Mouse (Mus musculus): ENCODE results near the gene Ccdc33. TPM values are rescaled to one million over a fixed set of nuclear protein-coding genes. Genes with fewer than 3 reads are reported as not detected.
A peak's percentile ranks its signal among the peaks of the same experiment; 100 is the strongest.

The Ccdc33 gene
- total RNA-seq, 2 experiments from 2014 or later = 0.29 to 0.49 TPM

DNA sequence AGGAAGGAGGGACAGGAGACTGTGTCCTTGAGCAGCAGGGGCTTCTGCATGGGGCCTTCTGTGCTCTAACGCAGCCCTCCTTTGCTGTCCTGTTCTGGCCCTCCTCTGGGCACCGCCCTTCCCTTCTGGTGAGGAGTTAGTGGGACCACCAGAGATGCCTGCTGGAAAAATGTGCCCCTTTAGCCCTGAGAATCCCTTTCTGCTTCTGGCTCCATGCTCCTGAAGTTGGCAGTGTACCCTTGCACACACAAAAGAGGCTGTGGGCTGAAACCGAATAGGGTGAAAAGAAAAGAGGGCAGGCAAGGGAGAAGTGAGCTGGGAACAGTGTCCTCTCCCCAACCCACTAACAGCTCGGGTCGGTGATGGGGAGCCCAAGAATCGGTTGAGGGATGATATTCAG, 69.4 kb downstream of the Ccdc33 start:
- DNase-seq (ENCODE audit: low spot score in 2 of 2) = no peak
- no peak overlapping the region for H3K4me3 ChIP-seq
- peak overlapping the region; percentile 14; the same call in 1 of the 2 replicates for H3K27ac ChIP-seq
- TF ChIP-seq CTCF (conservative IDR thresholded peaks at IDR 0.05) = peak; percentile 71

DNA sequence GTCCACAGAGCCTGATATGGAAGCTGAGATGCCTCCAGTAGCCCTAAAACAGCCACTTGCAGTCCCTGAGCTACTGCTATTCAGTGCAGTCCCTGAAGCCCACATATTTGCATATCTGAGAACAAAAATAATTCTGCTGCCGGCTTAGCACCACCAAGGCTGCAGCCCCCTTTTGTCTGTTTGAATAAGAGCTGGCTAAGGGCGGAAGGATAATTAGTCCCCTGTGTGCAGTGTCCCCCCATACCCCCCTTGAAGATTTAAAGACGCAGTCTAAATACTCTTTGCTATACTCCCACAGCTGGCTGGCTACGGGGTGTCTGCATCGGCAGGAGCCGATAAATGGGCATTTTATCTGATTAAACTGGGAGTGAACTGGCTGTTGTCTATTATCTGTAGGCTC, 70.0 kb downstream of the Ccdc33 start:
- no peak for TF ChIP-seq CTCF (conservative IDR thresholded peaks at IDR 0.05)
- Histone ChIP-seq H3K4me3 (no peak overlapping the region), H3K27ac (peak overlapping the region; percentile 18; the same call in 1 of the 2 replicates)
- DNase-seq (ENCODE audit: low spot score in 2 of 2) = no peak

- Histone ChIP-seq H3K4me3 (no peak overlapping the region), H3K27ac (no peak overlapping the region)
- no peak for TF ChIP-seq CTCF (conservative IDR thresholded peaks at IDR 0.05)
- DNase-seq (ENCODE audit: low spot score in 2 of 2) = no peak
These were observed 71.6 kb downstream of the Ccdc33 start for GRCm38 (mm10) chr9:58047061-58047460.

- Histone ChIP-seq H3K4me3 (no peak overlapping the region), H3K27ac (no peak overlapping the region)
- no peak for TF ChIP-seq CTCF (conservative IDR thresholded peaks at IDR 0.05)
- no peak for DNase-seq (ENCODE audit: low spot score in 2 of 2)
These were observed 73.0 kb downstream of the Ccdc33 start for GRCm38 (mm10) chr9:58045646-58046045.

- Histone ChIP-seq H3K4me3 (no peak overlapping the region), H3K27ac (no peak overlapping the region)
- peak in 1 of 2 experiments; percentile 46 for DNase-seq (ENCODE audit: low spot score in 2 of 2)
- no peak for TF ChIP-seq CTCF (conservative IDR thresholded peaks at IDR 0.05)
These were observed 73.8 kb downstream of the Ccdc33 start for GRCm38 (mm10) chr9:58044828-58045227.

DNA sequence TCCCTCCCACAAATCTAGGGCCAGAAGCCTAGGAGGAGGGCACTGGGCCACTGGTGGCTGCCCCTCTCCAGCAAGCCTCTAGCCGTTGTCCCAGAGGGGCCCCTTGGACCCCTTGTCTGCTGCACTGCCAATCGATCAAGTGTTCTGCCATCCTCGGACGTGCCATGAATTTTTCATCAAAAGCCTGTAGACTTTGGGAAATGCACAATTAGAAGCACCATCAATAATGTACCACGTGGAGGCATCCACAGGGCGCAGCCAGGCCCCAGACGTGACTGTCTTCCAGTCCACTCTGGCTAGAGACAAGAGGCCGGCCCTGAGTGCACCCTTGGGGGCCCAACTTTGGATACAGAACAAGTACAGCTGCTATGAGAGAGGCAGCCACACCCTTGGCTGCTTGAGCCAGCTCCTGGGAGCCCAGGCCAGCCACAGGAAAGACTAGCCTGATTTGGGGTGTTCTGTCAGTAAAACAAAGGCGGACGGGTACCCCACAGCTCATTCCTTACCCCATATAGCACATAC, 75.1 kb downstream of the Ccdc33 start:
- TF ChIP-seq CTCF (conservative IDR thresholded peaks at IDR 0.05) = no peak
- DNase-seq (ENCODE audit: low spot score in 2 of 2) = no peak
- Histone ChIP-seq H3K4me3 (no peak overlapping the region), H3K27ac (no peak overlapping the region)

- no peak for TF ChIP-seq CTCF (conservative IDR thresholded peaks at IDR 0.05)
- no peak for DNase-seq (ENCODE audit: low spot score in 2 of 2)
- H3K4me3 ChIP-seq = no peak overlapping the region
- no peak overlapping the region for H3K27ac ChIP-seq
These were observed 76.2 kb downstream of the Ccdc33 start for GRCm38 (mm10) chr9:58042391-58042790.

DNA sequence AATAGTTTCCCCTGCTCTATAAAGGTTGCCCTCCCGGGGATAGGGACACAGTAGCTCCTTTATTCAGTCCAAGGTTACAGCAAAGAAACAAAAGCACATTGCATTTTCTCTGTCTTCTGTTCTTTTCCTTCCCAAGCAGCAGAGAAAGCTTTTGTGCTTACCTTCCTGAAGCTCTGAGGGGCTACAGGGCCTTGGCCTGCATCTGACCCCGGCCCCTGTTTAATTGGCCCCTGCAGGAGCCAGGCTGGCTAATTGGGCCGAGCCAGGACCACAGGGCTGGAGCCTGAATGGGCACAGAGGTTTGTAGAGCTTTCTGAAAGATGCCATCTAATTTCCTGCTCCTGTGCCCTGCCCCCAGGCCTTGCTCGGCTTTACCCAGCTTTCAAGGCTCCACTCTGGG, 77.6 kb downstream of the Ccdc33 start:
- no peak for TF ChIP-seq CTCF (conservative IDR thresholded peaks at IDR 0.05)
- H3K4me3 ChIP-seq = no peak overlapping the region
- no peak for DNase-seq (ENCODE audit: low spot score in 2 of 2)
- H3K27ac ChIP-seq = peak overlapping the region; percentile 46; the same call in 1 of the 2 replicates

DNA sequence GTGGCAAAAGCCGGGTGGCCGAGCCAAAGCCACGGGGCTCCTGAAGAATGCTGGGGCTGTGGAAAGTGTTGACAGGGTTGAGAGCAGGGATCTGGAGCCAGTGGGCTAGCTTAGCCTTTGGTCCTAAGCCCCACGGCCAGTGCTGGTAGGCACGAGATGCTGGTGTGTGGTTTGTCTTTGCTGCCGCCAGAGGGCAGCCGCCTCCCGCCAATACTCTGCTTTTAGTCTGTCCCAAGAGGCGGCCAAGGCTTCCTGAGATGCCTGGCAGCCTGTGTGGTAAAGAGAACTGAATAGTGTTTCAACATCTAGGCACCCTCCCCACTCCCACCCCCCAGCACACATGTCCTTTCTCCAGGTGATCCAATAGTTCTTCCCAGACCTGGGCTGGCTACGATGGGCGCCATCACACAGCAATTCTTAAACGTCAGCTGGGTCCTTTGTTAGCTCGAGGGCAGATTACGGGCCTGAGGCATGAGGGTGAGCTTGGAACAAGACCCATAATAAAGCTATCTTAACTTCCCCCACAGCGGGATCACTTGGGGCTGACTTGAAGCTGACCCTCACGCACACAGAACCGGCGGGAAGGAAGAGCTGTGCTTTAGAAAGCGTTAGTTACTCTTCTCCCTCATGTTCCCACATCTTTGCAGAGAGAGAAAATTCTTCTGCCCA, 80.0 kb downstream of the Ccdc33 start:
- TF ChIP-seq CTCF (conservative IDR thresholded peaks at IDR 0.05) = peak; percentile 99
- Histone ChIP-seq H3K4me3 (no peak overlapping the region), H3K27ac (no peak overlapping the region)
- peak; percentile 72 to 77 for DNase-seq (ENCODE audit: low spot score in 2 of 2)

DNA sequence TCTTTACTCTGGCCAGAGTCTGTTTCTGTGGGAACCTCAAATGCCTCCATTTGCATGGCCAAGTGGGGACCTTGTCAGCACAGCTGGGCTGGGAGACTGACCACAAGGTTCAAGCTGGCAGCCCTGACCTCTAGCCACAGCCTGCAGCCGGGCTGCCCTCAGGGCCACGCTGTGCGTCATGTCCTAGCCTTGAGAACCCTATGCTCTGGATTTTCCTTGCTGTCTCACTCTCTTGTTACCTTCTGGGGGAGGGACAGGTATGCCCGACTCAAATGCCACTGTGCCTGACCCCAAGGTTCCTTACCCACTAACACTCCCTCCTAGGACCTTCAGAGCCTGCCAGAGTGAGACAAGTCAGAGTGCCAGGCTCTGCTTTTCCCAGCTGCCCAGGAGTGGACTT, 81.7 kb downstream of the Ccdc33 start:
- no peak overlapping the region for H3K4me3 ChIP-seq
- H3K27ac ChIP-seq = no peak overlapping the region
- no peak for TF ChIP-seq CTCF (conservative IDR thresholded peaks at IDR 0.05)
- no peak for DNase-seq (ENCODE audit: low spot score in 2 of 2)

- DNase-seq (ENCODE audit: low spot score in 2 of 2) = no peak
- H3K27ac ChIP-seq = no peak overlapping the region
- no peak for TF ChIP-seq CTCF (conservative IDR thresholded peaks at IDR 0.05)
- no peak overlapping the region for H3K4me3 ChIP-seq
These were observed 82.5 kb downstream of the Ccdc33 start for GRCm38 (mm10) chr9:58035951-58036698.

DNA sequence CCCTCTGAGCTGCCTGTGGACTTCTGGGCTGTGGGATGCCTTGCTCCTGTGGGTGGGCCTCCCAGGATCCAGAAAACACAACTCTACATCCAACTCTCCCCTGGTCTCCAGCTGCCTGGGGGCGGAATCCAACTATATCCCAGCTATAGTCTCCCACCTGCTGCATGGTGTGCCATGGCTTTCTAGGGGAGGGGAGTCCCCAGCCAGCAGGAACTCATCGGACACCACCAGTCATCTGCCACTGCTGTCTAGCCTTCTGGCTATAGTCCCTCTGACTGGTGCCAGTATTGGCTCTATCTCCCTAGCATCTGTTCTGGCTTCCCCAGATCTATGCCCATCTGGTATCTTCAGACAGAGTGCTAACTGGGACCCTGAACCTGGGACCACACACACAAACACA, 83.1 kb downstream of the Ccdc33 start:
- no peak overlapping the region for H3K27ac ChIP-seq
- no peak overlapping the region for H3K4me3 ChIP-seq
- TF ChIP-seq CTCF (conservative IDR thresholded peaks at IDR 0.05) = no peak
- peak; percentile 60 for DNase-seq (ENCODE audit: low spot score in 2 of 2)

- Histone ChIP-seq H3K4me3 (no peak overlapping the region), H3K27ac (no peak overlapping the region)
- DNase-seq (ENCODE audit: low spot score in 2 of 2) = no peak
- no peak for TF ChIP-seq CTCF (conservative IDR thresholded peaks at IDR 0.05)
These were observed 86.7 kb downstream of the Ccdc33 start for GRCm38 (mm10) chr9:58031895-58032294.
